Mouse (Mus musculus) CH12.LX (cell line): ENCODE data around the gene Tmc2. TPM values are rescaled to one million over a fixed set of nuclear protein-coding genes. Genes with fewer than 3 reads are reported as not detected.

Experiments
- DNase-seq: peaks from one replicate; pipeline ENCODE4 v3.0.0-alpha.2; 2013; ENCODE audit errors: extremely low read depth
- H3K27ac ChIP-seq: 2 replicates; pipeline ENCODE4 v1.5.1; 2012; ENCODE audit warnings: low read depth, mild to moderate bottlenecking, control low read depth, moderate library complexity; ENCODE audit not compliant: insufficient read depth
- H3K27me3 ChIP-seq: replicated peaks from 2 replicates; pipeline ENCODE3; 2012; ENCODE audit warnings: inconsistent platforms
- H3K36me3 ChIP-seq, 2 experiments: replicated peaks in 1 of 2; 2 replicates each; pipeline versions ENCODE3 to v1.6.1; 2012; ENCODE audit warnings: inconsistent platforms in 1 of 2, low read length in 1 of 2, mild to moderate bottlenecking in 1 of 2, mixed read lengths in 1 of 2, moderate library complexity in 1 of 2; ENCODE audit not compliant: control insufficient read depth in 1 of 2, insufficient read depth in 1 of 2
- H3K4me1 ChIP-seq, 2 experiments: 2 replicates each; pipeline ENCODE4 v1.6.1; 2012; ENCODE audit warnings: inconsistent platforms in 1 of 2, moderate library complexity in 1 of 2; ENCODE audit not compliant: insufficient read depth in 2 of 2, control insufficient read depth in 1 of 2
- H3K4me2 ChIP-seq: 2 replicates; pipeline ENCODE4 v1.6.1; 2012; ENCODE audit warnings: low read depth, mild to moderate bottlenecking, control low read depth; ENCODE audit not compliant: poor library complexity, insufficient read depth, severe bottlenecking
- H3K4me3 ChIP-seq, 3 experiments: fragments of 150-350 bp in 1 of 3; sonication (generic) in 1 of 3; replicated peaks in 1 of 3; 2 replicates each; pipeline versions ENCODE3 to v1.5.1; 2011 to 2012; ENCODE audit warnings: low read depth in 2 of 3, low read length in 2 of 3, mild to moderate bottlenecking in 2 of 3, moderate library complexity in 2 of 3, control low read depth in 1 of 3, improper control_type of control experiment in 1 of 3, inconsistent platforms in 1 of 3, mixed read lengths in 1 of 3; ENCODE audit not compliant: poor library complexity in 1 of 3
- H3K79me2 ChIP-seq: replicated peaks from 2 replicates; pipeline ENCODE4 v1.6.1; 2012; ENCODE audit warnings: mild to moderate bottlenecking, moderate library complexity; ENCODE audit not compliant: control insufficient read depth, poor library complexity, insufficient read depth, severe bottlenecking; ENCODE audit errors: extremely low read depth
- H3K9ac ChIP-seq: 2 replicates; pipeline ENCODE4 v1.6.1; 2012; ENCODE audit warnings: low read depth, mild to moderate bottlenecking, control low read depth, moderate library complexity; ENCODE audit not compliant: insufficient read depth
- H3K9me3 ChIP-seq: replicated peaks from 2 replicates; pipeline ENCODE3; 2012; ENCODE audit warnings: low read length, inconsistent platforms, mixed read lengths
- BHLHE40 ChIP-seq: IDR thresholded peaks from 2 replicates; pipeline ENCODE4 v1.6.1; 2011; ENCODE audit warnings: mild to moderate bottlenecking, low read depth, low read length, improper control_type of control experiment
- CHD1 ChIP-seq: IDR thresholded peaks from 2 replicates; pipeline ENCODE4 v1.6.1; 2012; ENCODE audit warnings: low read depth, low read length, improper control_type of control experiment, inconsistent platforms
- CHD2 ChIP-seq: IDR thresholded peaks from 2 replicates; pipeline ENCODE4 v1.6.1; 2011; ENCODE audit warnings: low read length, improper control_type of control experiment
- CTCF ChIP-seq, 2 experiments: IDR thresholded peaks in 1 of 2; conservative IDR thresholded peaks in 1 of 2; 2 replicates each; pipeline ENCODE4 v1.5.1; 2011 to 2012; ENCODE audit warnings: low read depth in 2 of 2, low read length in 2 of 2, improper control_type of control experiment in 1 of 2, inconsistent platforms in 1 of 2, mild to moderate bottlenecking in 1 of 2, moderate library complexity in 1 of 2
- E2F4 ChIP-seq: IDR thresholded peaks from 2 replicates; pipeline ENCODE4 v1.6.1; 2011; ENCODE audit warnings: low read depth, low read length, improper control_type of control experiment; ENCODE audit not compliant: insufficient replicate concordance
- ELF1 ChIP-seq: IDR thresholded peaks from 2 replicates; pipeline ENCODE4 v1.6.1; 2014; ENCODE audit warnings: low read depth, mild to moderate bottlenecking, inconsistent platforms, low read length, improper control_type of control experiment
- EP300 ChIP-seq: IDR thresholded peaks from 2 replicates; pipeline ENCODE4 v1.6.1; 2011; ENCODE audit warnings: low read length, improper control_type of control experiment
- ETS1 ChIP-seq: conservative IDR thresholded peaks from 2 replicates; pipeline ENCODE4 v1.6.1; 2012; ENCODE audit warnings: low read depth, mild to moderate bottlenecking, inconsistent platforms, low read length, improper control_type of control experiment, moderate library complexity
- HCFC1 ChIP-seq: IDR thresholded peaks from 2 replicates; pipeline ENCODE4 v1.6.1; 2012; ENCODE audit warnings: low read depth, mild to moderate bottlenecking, inconsistent platforms, low read length, improper control_type of control experiment
- IRF4 ChIP-seq: IDR thresholded peaks from 2 replicates; pipeline ENCODE4 v1.6.1; 2014; ENCODE audit warnings: low read depth, mild to moderate bottlenecking, inconsistent platforms, low read length, improper control_type of control experiment
- JUN ChIP-seq: IDR thresholded peaks from 2 replicates; pipeline ENCODE4 v1.6.1; 2011; ENCODE audit warnings: low read depth, mild to moderate bottlenecking, low read length, improper control_type of control experiment, moderate library complexity; ENCODE audit not compliant: insufficient read depth
- KAT2A ChIP-seq: IDR thresholded peaks from 2 replicates; pipeline ENCODE4 v1.6.1; 2012; ENCODE audit warnings: low read length, improper control_type of control experiment, inconsistent platforms; ENCODE audit not compliant: insufficient replicate concordance
- MAFK ChIP-seq: IDR thresholded peaks from 2 replicates; pipeline ENCODE4 v1.6.1; 2011; ENCODE audit warnings: low read length, improper control_type of control experiment; ENCODE audit not compliant: insufficient replicate concordance
- MAX ChIP-seq: IDR thresholded peaks from 2 replicates; pipeline ENCODE4 v1.6.1; 2011; ENCODE audit warnings: low read length, improper control_type of control experiment
- MAZ ChIP-seq: IDR thresholded peaks from 2 replicates; pipeline ENCODE4 v1.6.1; 2012; ENCODE audit warnings: low read depth, mild to moderate bottlenecking, inconsistent platforms, low read length, improper control_type of control experiment, moderate library complexity
- MEF2A ChIP-seq: IDR thresholded peaks from 2 replicates; pipeline ENCODE4 v1.6.1; 2014; ENCODE audit warnings: low read depth, mild to moderate bottlenecking, inconsistent platforms, low read length, improper control_type of control experiment, borderline replicate concordance
- MXI1 ChIP-seq: IDR thresholded peaks from 2 replicates; pipeline ENCODE4 v1.6.1; 2011; ENCODE audit warnings: mild to moderate bottlenecking, low read depth, low read length, improper control_type of control experiment
- MYC ChIP-seq: IDR thresholded peaks from 2 replicates; pipeline ENCODE4 v1.6.1; 2011; ENCODE audit warnings: low read depth, mild to moderate bottlenecking, improper control_type of control experiment, low read length
- NELFE ChIP-seq: IDR thresholded peaks from 2 replicates; pipeline ENCODE4 v1.6.1; 2011; ENCODE audit warnings: low read depth, low read length, improper control_type of control experiment
- NRF1 ChIP-seq: IDR thresholded peaks from 2 replicates; pipeline ENCODE4 v1.6.1; 2014; ENCODE audit warnings: low read depth, mild to moderate bottlenecking, inconsistent platforms, low read length, improper control_type of control experiment, moderate library complexity
- PAX5 ChIP-seq: IDR thresholded peaks from 2 replicates; pipeline ENCODE4 v1.6.1; 2012; ENCODE audit warnings: low read length, inconsistent platforms, mixed read lengths
- POLR2A ChIP-seq: IDR thresholded peaks from 2 replicates; pipeline ENCODE4 v1.6.1; 2011; ENCODE audit warnings: low read depth, mild to moderate bottlenecking, improper control_type of control experiment, low read length
- POLR2AphosphoS2 ChIP-seq: IDR thresholded peaks from 2 replicates; pipeline ENCODE4 v1.6.1; 2011; ENCODE audit warnings: low read depth, low read length, improper control_type of control experiment
- RAD21 ChIP-seq: IDR thresholded peaks from 2 replicates; pipeline ENCODE4 v1.6.1; 2011; ENCODE audit warnings: low read depth, mild to moderate bottlenecking, low read length, improper control_type of control experiment, moderate library complexity
- RCOR1 ChIP-seq: conservative IDR thresholded peaks from 2 replicates; pipeline ENCODE4 v1.6.1; 2012; ENCODE audit warnings: low read depth, mild to moderate bottlenecking, inconsistent platforms, low read length, improper control_type of control experiment
- SIN3A ChIP-seq: IDR thresholded peaks from 2 replicates; pipeline ENCODE4 v1.6.1; 2012; ENCODE audit warnings: low read length, improper control_type of control experiment, inconsistent platforms
- TBP ChIP-seq: conservative IDR thresholded peaks from 2 replicates; pipeline ENCODE4 v1.6.1; 2011; ENCODE audit warnings: low read depth, low read length, improper control_type of control experiment
- TCF12 ChIP-seq: IDR thresholded peaks from 2 replicates; pipeline ENCODE4 v1.6.1; 2014; ENCODE audit warnings: low read depth, mild to moderate bottlenecking, inconsistent platforms, low read length, improper control_type of control experiment
- UBTF ChIP-seq: IDR thresholded peaks from 2 replicates; pipeline ENCODE4 v1.6.1; 2012; ENCODE audit warnings: low read depth, mild to moderate bottlenecking, inconsistent platforms, low read length, improper control_type of control experiment, moderate library complexity
- USF1 ChIP-seq: IDR thresholded peaks from 2 replicates; pipeline ENCODE4 v1.6.1; 2014; ENCODE audit warnings: low read depth, mild to moderate bottlenecking, inconsistent platforms, low read length, improper control_type of control experiment
- USF2 ChIP-seq: conservative IDR thresholded peaks from 2 replicates; pipeline ENCODE4 v1.6.1; 2011; ENCODE audit warnings: low read depth, low read length, improper control_type of control experiment
- ZKSCAN1 ChIP-seq: IDR thresholded peaks from 2 replicates; pipeline ENCODE4 v1.6.1; 2012; ENCODE audit warnings: low read depth, inconsistent platforms, low read length, improper control_type of control experiment, borderline replicate concordance
- ZMIZ1 ChIP-seq: IDR thresholded peaks from 2 replicates; pipeline ENCODE4 v1.6.1; 2012; ENCODE audit warnings: low read depth, mild to moderate bottlenecking, inconsistent platforms, low read length, improper control_type of control experiment
- ZNF384 ChIP-seq: IDR thresholded peaks from 2 replicates; pipeline ENCODE4 v1.6.1; 2012; ENCODE audit warnings: low read depth, low read length, improper control_type of control experiment, inconsistent platforms
- dilution Hi-C: fragments of 300-500 bp; cut with MboI; formaldehyde crosslinking; loops from 2 replicates; pipeline ENCODE4 v1.14.3; 2020; ENCODE audit warnings: low sequenced_read_pairs; ENCODE audit not compliant: extremely low pct_unique_long_range_greater_than_20kb, extremely low pct_ligation_motif_present
- in situ Hi-C: fragments of 300-500 bp; cut with MboI; formaldehyde crosslinking; loops from 3 replicates; pipeline ENCODE4 v1.14.3; 2019; ENCODE audit warnings: low sequenced_read_pairs, low pct_ligation_motif_present, low pct_unique_long_range_greater_than_20kb, mixed read lengths
- polyA plus RNA-seq: library from polyadenylated mRNA; unstranded; fragments of >175 nt; gene quantifications from 2 replicates; pipeline ENCODE4 v1.2.1, GENCODE M21; 2012; ENCODE audit warnings: low read depth; ENCODE audit not compliant: insufficient read length
- total RNA-seq, 2 experiments: library from RNA; depleted of rRNA; stranded (reverse); fragments of 300-350 nt in 1 of 2; fragments of >200 nt in 1 of 2; gene quantifications; 2 replicates each; pipeline ENCODE4 v1.2.3; 2012 to 2014

Tmc2 gene
- total and polyA plus RNA-seq, 3 experiments = not detected

GRCm38 (mm10) chr2:130274149-130274861 is 79.3 kb downstream of the Tmc2 start, which contains the start of gene Nop56:
TSS of gene Nop56 (plus strand) at chr2:130274430.
- Histone ChIP-seq H3K9ac (peak within 1 kb of the TSS; percentile 100), H3K4me3 (peak within 1 kb of the TSS; percentile 69 to 97 (median 78)), H3K27ac (peak within 1 kb of the TSS; percentile 49), H3K27me3 (no peaks in the 10 kb centered on the region), H3K9me3 (no peaks in the 10 kb centered on the region), H3K4me1 (peaks cover 15 to 40% of the 10 kb centered on the region in 2 experiments), H3K4me2 (peak within 1 kb of the TSS; percentile 94), H3K79me2 (peaks cover 37% of the 10 kb centered on the region), H3K36me3 (peaks cover 35 to 44% of the 10 kb centered on the region in 2 experiments)
- in situ Hi-C loops (no loop called here), dilution Hi-C loops (no loop called here)
- TF ChIP-seq NRF1 (peak; percentile 95), RAD21 (no peak), EP300 (no peak), ZKSCAN1 (no peak), MEF2A (peak; percentile 70; the same call in 1 of the 2 replicates), TCF12 (peak; percentile 100), POLR2AphosphoS2 (peak; percentile 99), MAFK (no peak), USF2 (no peak), MAZ (peak; percentile 90), CTCF (conservative IDR thresholded peaks at IDR 0.05 in 1 of 2, IDR thresholded peaks at IDR 0.05 in 1 of 2; ENCODE audit: low read depth in 2 of 2, low read length in 2 of 2) (no peak), CHD2 (no peak; the same call in 1 of the 2 replicates), ETS1 (no peak), POLR2A (peak; percentile 100), CHD1 (peak; percentile 99), PAX5 (no peak), MYC (peak; percentile 96), UBTF (peak; percentile 64; the same call in 1 of the 2 replicates), USF1 (peak; percentile 55), SIN3A (peak; percentile 92), IRF4 (0 out of 2 replicates have a peak, but pooled peaks have one; percentile 26), ZMIZ1 (peak; percentile 99), E2F4 (peak; percentile 87; the same call in 1 of the 2 replicates), RCOR1 (peak; percentile 83), MAX (peak; percentile 87), KAT2A (peak; percentile 84), HCFC1 (peak; percentile 72), ELF1 (peak; percentile 59), BHLHE40 (peak; percentile 72), NELFE (peak; percentile 100), MXI1 (peak; percentile 85), ZNF384 (no peak), JUN (no peak), TBP (peak; percentile 98)
- peak; percentile 92 for DNase-seq
